Mouse (Mus musculus) C2C12 (cell line): ENCODE results near the gene Zc3h7b.

Experiments
- CTCF ChIP-seq: IDR thresholded peaks from one replicate; pipeline ENCODE4 v1.5.1; 2011; ENCODE audit not compliant: control insufficient read depth, insufficient read depth, insufficient read length
- FOSL1 ChIP-seq: IDR thresholded peaks from one replicate; pipeline ENCODE4 v1.8.0; 2011; ENCODE audit warnings: mild to moderate bottlenecking, low read length; ENCODE audit not compliant: poor library complexity, insufficient read depth, severe bottlenecking
- MYOD1 ChIP-seq: IDR thresholded peaks from one replicate; pipeline ENCODE4 v1.6.1; 2011; ENCODE audit warnings: low read depth; ENCODE audit not compliant: control insufficient read depth, insufficient read length

- TF ChIP-seq CTCF (no peak), MYOD1 (no peak), FOSL1 (no peak)
Observed at GRCm38 (mm10) chr15:81718336-81719138, 26.3 kb upstream of the Zc3h7b start.
